Mouse (Mus musculus) cerebellum, adult 11-12 months (tissue): ENCODE measurements at regions not wholly inside any gene's neighbourhood (a gene's known extent, or its start where the extent isn't known, plus 50 kb on each side); places are given as distances from the start of the nearest gene placed in this dataset.
A peak's percentile ranks its signal among the peaks of the same experiment; 100 is the strongest.

Experiments
- DNase-seq: peaks from one replicate; pipeline ENCODE4 v3.0.0; 2022

- no peak for DNase-seq
Observed at GRCm38 (mm10) chr16:8117543-8118167, 307.3 kb downstream of the Tmem114 start.

- DNase-seq, result no peak
Observed at GRCm38 (mm10) chr16:8111329-8112116, 313.4 kb downstream of the Tmem114 start.

- no peak for DNase-seq
Observed at GRCm38 (mm10) chr16:8108141-8109122, 316.5 kb downstream of the Tmem114 start.

- DNase-seq, result no peak
Observed at GRCm38 (mm10) chr16:8079024-8079423, 345.9 kb downstream of the Tmem114 start.

GRCm38 (mm10) chr16:8078461-8078860 is 346.5 kb downstream of the Tmem114 start:
- no peak for DNase-seq

- DNase-seq, result no peak
Observed at GRCm38 (mm10) chr16:8074729-8075128, 350.2 kb downstream of the Tmem114 start.

- DNase-seq, result no peak
Observed at GRCm38 (mm10) chr16:8053936-8054335, 371.0 kb downstream of the Tmem114 start.

- DNase-seq, result no peak
Observed at GRCm38 (mm10) chr16:8008966-8009365, 416.0 kb downstream of the Tmem114 start.

- DNase-seq, result no peak
Observed at GRCm38 (mm10) chr16:8006631-8007030, 418.3 kb downstream of the Tmem114 start.

GRCm38 (mm10) chr16:8002339-8003089 is 422.4 kb downstream of the Tmem114 start:
- DNase-seq, result no peak

- DNase-seq, result no peak
Observed at GRCm38 (mm10) chr16:7982816-7983215, 442.1 kb downstream of the Tmem114 start.

GRCm38 (mm10) chr16:7978466-7978865 is 446.5 kb downstream of the Tmem114 start:
- DNase-seq, result no peak

GRCm38 (mm10) chr16:7951616-7952015 is 473.3 kb downstream of the Tmem114 start:
- no peak for DNase-seq

GRCm38 (mm10) chr16:7942333-7942732 is 482.6 kb downstream of the Tmem114 start:
- no peak for DNase-seq

GRCm38 (mm10) chr16:7937167-7937566 is 487.8 kb downstream of the Tmem114 start:
- DNase-seq, result peak; percentile 30

GRCm38 (mm10) chr16:7932322-7932721 is 492.6 kb downstream of the Tmem114 start:
- no peak for DNase-seq

GRCm38 (mm10) chr16:7931676-7932075 is 493.3 kb downstream of the Tmem114 start:
- no peak for DNase-seq

GRCm38 (mm10) chr16:7929112-7929511 is 495.8 kb downstream of the Tmem114 start:
- DNase-seq, result no peak

GRCm38 (mm10) chr16:7928391-7928935 is 496.5 kb downstream of the Tmem114 start:
- DNase-seq, result no peak

GRCm38 (mm10) chr16:7927756-7928155 is 497.2 kb downstream of the Tmem114 start:
- DNase-seq, result no peak

GRCm38 (mm10) chr16:7895786-7896185 is 529.1 kb downstream of the Tmem114 start:
- DNase-seq, result no peak

GRCm38 (mm10) chr16:7892799-7893198 is 532.1 kb downstream of the Tmem114 start:
- DNase-seq, result no peak
